7 mouse cellular contexts compared by ENCODE assay signal in genomic region chr4:31971437-31971836, GRCm38 (mm10).
"Had no signal": no experiment of that assay in that cellular context is flagged by ENCODE, and none has a peak within 500 bp of the region (broad histone marks: within the 10 kb centered on the region; RNA-seq: fewer than 3 reads in every experiment).

No protein-coding gene starts in this region.

- H3K9ac ChIP-seq: liver, embryonic 13.5 days had no signal

- ATAC-seq: lung, postnatal 0 days had no signal

- DNase-seq: kidney, adult 18-20 months; layer of hippocampus, adult 9-11 months; liver, embryonic 13.5 days; lung, adult 2 months had no signal

- H3K27ac ChIP-seq: kidney, postnatal 0 days; layer of hippocampus, adult 2 months; liver, embryonic 13.5 days had no signal

- H3K9me3 ChIP-seq: liver, embryonic 13.5 days had no signal

- H3K4me3 ChIP-seq: layer of hippocampus, adult 2 months; liver, embryonic 13.5 days had no signal

- H3K4me2 ChIP-seq: liver, embryonic 13.5 days had no signal

- H3K27me3 ChIP-seq: liver, embryonic 13.5 days had no signal
